ENCODE assay signal across 17 mouse cellular contexts in genomic region chr6:124536125-124536829, GRCm38 (mm10). TPM values are rescaled to one million over a fixed set of nuclear protein-coding genes. Genes with fewer than 3 reads are reported as not detected.
"Had no signal": no experiment of that assay in that cellular context is flagged by ENCODE, and none has a peak within 500 bp of the region (broad histone marks: within the 10 kb centered on the region; RNA-seq: fewer than 3 reads in every experiment).

No protein-coding gene starts in this region.

RNA-seq across cellular contexts. Expression of gene C1s1, which starts 5.9 kb away (rescaled TPM):
- polyA plus RNA-seq: inflammation-experienced regulatory T-cells, adult 6 months had no signal

RNA-seq across cellular contexts. Expression of gene C1rb, which starts 33.8 kb away (rescaled TPM):
- total RNA-seq: layer of hippocampus, adult 2 months; layer of hippocampus, postnatal 25 days had no signal
- polyA plus RNA-seq: heart, embryonic 10.5 days; heart, embryonic 12.5 days; heart, embryonic 14.5 days; heart, embryonic 16.5 days; hindbrain, embryonic 10.5 days; hindbrain, embryonic 12.5 days; hindbrain, embryonic 14.5 days; inflammation-experienced regulatory T-cells, adult 6 months; intestine, embryonic 15.5 days; intestine, postnatal 0 days; kidney, embryonic 16.5 days; limb, embryonic 10.5 days; limb, embryonic 12.5 days; liver, embryonic 11.5 days; liver, embryonic 13.5 days had no signal

RNA-seq across cellular contexts. Expression of gene C1rl, which starts 43.4 kb away (rescaled TPM):
- polyA plus RNA-seq: inflammation-experienced regulatory T-cells, adult 6 months had no signal
